Mouse (Mus musculus) embryonic stem cell, embryonic (primary cell): ENCODE results near the gene Rxfp2.

Source experiments
- CTCF ChIA-PET, 4 experiments: fragments of 300-600 bp in 2 of 4; fragments of 350-600 bp in 2 of 4; sonication (Branson Sonifier 250); formaldehyde crosslinking; loops; one replicate each; lab custom pipeline; 2022; ENCODE audit warnings: inconsistent platforms in 2 of 4; lab: Charles Lee
- POLR2A ChIA-PET, 4 experiments: fragments of 300-600 bp in 2 of 4; fragments of 350-600 bp in 2 of 4; sonication (Branson Sonifier 250); formaldehyde crosslinking; loops; one replicate each; lab custom pipeline; 2022; ENCODE audit warnings: antibody characterized with exemption in 4 of 4, inconsistent platforms in 1 of 4; lab: Charles Lee

Gene Rxfp2

GRCm38 (mm10) chr5:150071738-150072137, 53.3 kb downstream of the Rxfp2 start:
- ChIA-PET CTCF (no interaction called here), POLR2A (no interaction called here)

GRCm38 (mm10) chr5:150079866-150080797, 61.7 kb downstream of the Rxfp2 start:
- POLR2A ChIA-PET: interaction anchor here in 1 of 4 experiments (0.6 kb wide), 1 partner anchor 592 kb away, joined by 3 read pairs; no protein-coding TSS in a partner anchor
- CTCF ChIA-PET: no interaction called here

GRCm38 (mm10) chr5:150082696-150083095, 64.2 kb downstream of the Rxfp2 start:
- CTCF ChIA-PET: interaction anchor here in 3 of 4 experiments (0.5 to 1.0 kb wide), 5 partner anchors 16 to 829 kb away, joined by 3 to 4 read pairs (median 4); no protein-coding TSS in a partner anchor
- POLR2A ChIA-PET: interaction anchor here in 1 of 4 experiments (0.5 kb wide), 2 partner anchors 11 to 758 kb away, joined by 3 to 4 read pairs; no protein-coding TSS in a partner anchor

- ChIA-PET POLR2A (interaction anchor here in 1 of 4 experiments (0.5 kb wide), 2 partner anchors 10 to 757 kb away, joined by 3 to 4 read pairs; no protein-coding TSS in a partner anchor), CTCF (interaction anchor here in 3 of 4 experiments (0.5 to 1.0 kb wide), 4 partner anchors 15 to 267 kb away, joined by 3 to 4 read pairs (median 4); no protein-coding TSS in a partner anchor)
Observed at GRCm38 (mm10) chr5:150083190-150083589, 64.7 kb downstream of the Rxfp2 start.

- POLR2A ChIA-PET: interaction anchor here in 1 of 4 experiments (0.6 kb wide), 1 partner anchor 42 kb away, joined by 3 read pairs; no protein-coding TSS in a partner anchor
- CTCF ChIA-PET: interaction anchor here (0.5 to 1.2 kb wide), 12 partner anchors 15 to 941 kb away, joined by 3 to 6 read pairs (median 3); partner anchors contain the start of gene Fry (in 1 of the 4)
Observed at GRCm38 (mm10) chr5:150097620-150098019, 79.1 kb downstream of the Rxfp2 start.

- CTCF ChIA-PET: interaction anchor here in 3 of 4 experiments (0.6 to 1.2 kb wide), 5 partner anchors 16 to 362 kb away, joined by 3 to 5 read pairs (median 3); no protein-coding TSS in a partner anchor
- POLR2A ChIA-PET: interaction anchor here in 1 of 4 experiments (1.2 kb wide), 1 partner anchor 21 kb away, joined by 3 read pairs; no protein-coding TSS in a partner anchor
Observed at GRCm38 (mm10) chr5:150098754-150099153, 80.3 kb downstream of the Rxfp2 start.

- CTCF ChIA-PET: no interaction called here
- POLR2A ChIA-PET: no interaction called here
Observed at GRCm38 (mm10) chr5:150101789-150102188, 83.3 kb downstream of the Rxfp2 start.

- CTCF ChIA-PET: interaction anchor here in 2 of 4 experiments (0.5 to 0.7 kb wide), 2 partner anchors 10 to 83 kb away, joined by 3 read pairs; no protein-coding TSS in a partner anchor
- POLR2A ChIA-PET: no interaction called here
Observed at GRCm38 (mm10) chr5:150106358-150106757, 87.9 kb downstream of the Rxfp2 start.

- POLR2A ChIA-PET: interaction anchor here in 1 of 4 experiments (1.0 kb wide), 1 partner anchor 469 kb away, joined by 5 read pairs; no protein-coding TSS in a partner anchor
- CTCF ChIA-PET: interaction anchor here in 2 of 4 experiments (0.6 kb wide), 2 partner anchors 30 to 57 kb away, joined by 3 read pairs; no protein-coding TSS in a partner anchor
Observed at GRCm38 (mm10) chr5:150111236-150111635, 92.8 kb downstream of the Rxfp2 start.

GRCm38 (mm10) chr5:150114007-150114406, 95.5 kb downstream of the Rxfp2 start:
- ChIA-PET POLR2A (no interaction called here), CTCF (interaction anchor here in 1 of 4 experiments (2.2 kb wide), 1 partner anchor 47 kb away, joined by 7 read pairs; no protein-coding TSS in a partner anchor)

GRCm38 (mm10) chr5:150114778-150115177, 96.3 kb downstream of the Rxfp2 start:
- ChIA-PET POLR2A (no interaction called here), CTCF (interaction anchor here in 1 of 4 experiments (2.2 kb wide), 1 partner anchor 46 kb away, joined by 7 read pairs; no protein-coding TSS in a partner anchor)

- ChIA-PET CTCF (interaction anchor here in 2 of 4 experiments (0.7 to 2.2 kb wide), 3 partner anchors 46 to 105 kb away, joined by 3 to 7 read pairs (median 4); no protein-coding TSS in a partner anchor), POLR2A (no interaction called here)
Observed at GRCm38 (mm10) chr5:150115271-150116092, 97.0 kb downstream of the Rxfp2 start.

- ChIA-PET CTCF (interaction anchor here in 2 of 4 experiments (0.6 to 2.2 kb wide), 3 partner anchors 22 to 104 kb away, joined by 3 to 7 read pairs (median 3); no protein-coding TSS in a partner anchor), POLR2A (interaction anchor here in 1 of 4 experiments (0.6 to 1.3 kb wide), 2 partner anchors 45 to 466 kb away, joined by 3 to 6 read pairs; no protein-coding TSS in a partner anchor)
Observed at GRCm38 (mm10) chr5:150116216-150116905, 97.9 kb downstream of the Rxfp2 start.

- POLR2A ChIA-PET: interaction anchor here in 1 of 4 experiments (0.8 to 1.3 kb wide), 2 partner anchors 13 to 44 kb away, joined by 3 read pairs; no protein-coding TSS in a partner anchor
- CTCF ChIA-PET: interaction anchor here in 2 of 4 experiments (1.3 to 1.9 kb wide), 3 partner anchors 17 to 66 kb away, joined by 3 to 8 read pairs (median 5); no protein-coding TSS in a partner anchor
Observed at GRCm38 (mm10) chr5:150116906-150117216, 98.4 kb downstream of the Rxfp2 start.

GRCm38 (mm10) chr5:150118124-150118454, 99.6 kb downstream of the Rxfp2 start:
- CTCF ChIA-PET: interaction anchor here (0.6 to 2.6 kb wide), 20 partner anchors 12 to 556 kb away, joined by 3 to 16 read pairs (median 5); partner anchors contain the start of gene Pds5b (in 1 of the 4)
- POLR2A ChIA-PET: interaction anchor here in 3 of 4 experiments (0.5 to 1.1 kb wide), 7 partner anchors 9 to 520 kb away, joined by 3 to 7 read pairs (median 3); no protein-coding TSS in a partner anchor

- ChIA-PET CTCF (interaction anchor here (0.5 to 2.6 kb wide), 19 partner anchors 12 to 468 kb away, joined by 3 to 16 read pairs (median 5); no protein-coding TSS in a partner anchor), POLR2A (interaction anchor here (0.5 to 1.2 kb wide), 11 partner anchors 14 to 291 kb away, joined by 3 to 7 read pairs (median 3); no protein-coding TSS in a partner anchor)
Observed at GRCm38 (mm10) chr5:150118455-150119241, 100.2 kb downstream of the Rxfp2 start, which contains the start of gene Fry. Gene Fry (plus strand): TSS chr5:150118645.
